Mouse (Mus musculus): ENCODE results near the gene Snx21. TPM values are rescaled to one million over a fixed set of nuclear protein-coding genes. Genes with fewer than 3 reads are reported as not detected.

Snx21 gene
- total RNA-seq, 2 experiments from 2014 or later = 40.5 to 42.9 TPM

- no peak for DNase-seq (ENCODE audit: low spot score in 2 of 2)
Observed at GRCm38 (mm10) chr2:164823969-164824368, 38.3 kb downstream of the Snx21 start.

GRCm38 (mm10) chr2:164825521-164825920 is 39.9 kb downstream of the Snx21 start:
- no peak for DNase-seq (ENCODE audit: low spot score in 2 of 2)

- DNase-seq (ENCODE audit: low spot score in 2 of 2) = no peak
Observed at GRCm38 (mm10) chr2:164827146-164827850, 41.7 kb downstream of the Snx21 start.

GRCm38 (mm10) chr2:164828437-164828836 is 42.8 kb downstream of the Snx21 start, which contains the start of gene Spata25:
Gene Spata25 (minus strand): TSS chr2:164828537.
- no peak for DNase-seq (ENCODE audit: low spot score in 2 of 2)

GRCm38 (mm10) chr2:164829090-164829489 is 43.5 kb downstream of the Snx21 start:
- no peak for DNase-seq (ENCODE audit: low spot score in 2 of 2)

- no peak for DNase-seq (ENCODE audit: low spot score in 2 of 2)
Observed at GRCm38 (mm10) chr2:164831029-164831428, 45.4 kb downstream of the Snx21 start.

- no peak for DNase-seq (ENCODE audit: low spot score in 2 of 2)
Observed at GRCm38 (mm10) chr2:164832032-164832747, 46.6 kb downstream of the Snx21 start.

- DNase-seq (ENCODE audit: low spot score in 2 of 2) = peak; percentile 32 to 70
Observed at GRCm38 (mm10) chr2:164832748-164833301, 47.2 kb downstream of the Snx21 start, which contains the start of gene Ctsa. Gene Ctsa (plus strand): TSS chr2:164832873.

- peak; percentile 70 to 80 for DNase-seq (ENCODE audit: low spot score in 2 of 2)
Observed at GRCm38 (mm10) chr2:164833314-164833959, 47.8 kb downstream of the Snx21 start, which contains the start of gene Neurl2. Gene Neurl2 (minus strand): TSS chr2:164833456.

GRCm38 (mm10) chr2:164834531-164834930 is 48.9 kb downstream of the Snx21 start:
- DNase-seq (ENCODE audit: low spot score in 2 of 2) = no peak

GRCm38 (mm10) chr2:164835164-164835563 is 49.5 kb downstream of the Snx21 start:
- no peak for DNase-seq (ENCODE audit: low spot score in 2 of 2)

Other genes starting within 250 kb of the Snx21 start
- 10 to 100 TPM in 1 of 2 experiments, 1 to 10 TPM in 1; 1.9 to 49.1 TPM for gene Wfdc2, start 223.4 kb upstream of the Snx21 start, total RNA-seq (2021)
- not detected for gene Spint3, start 212.4 kb upstream of the Snx21 start, total RNA-seq (2021)
- 1 to 10 TPM in 1 of 2 experiments, under 1 TPM in 1; 0.48 to 1.2 TPM for gene Wfdc6a, start 200.4 kb upstream of the Snx21 start, total RNA-seq (2021)
- not detected for gene Eppin, start 192.2 kb upstream of the Snx21 start, total RNA-seq (2021)
- not detected for gene Wfdc6b, start 172.3 kb upstream of the Snx21 start, total RNA-seq (2021)
- gene Wfdc8, start 172.2 kb upstream of the Snx21 start, total RNA-seq (2021) = under 1 TPM; 0.20 to 0.39 TPM
- not detected for gene Wfdc16, start 147.0 kb upstream of the Snx21 start, total RNA-seq (2021)
- gene Wfdc10, start 129.8 kb upstream of the Snx21 start, total RNA-seq (2021) = under 1 TPM in 1 of 2 experiments, not detected in 1; 0.76 TPM
- gene Wfdc9, start 129.2 kb upstream of the Snx21 start, total RNA-seq (2021) = not detected
- gene Wfdc11, start 111.7 kb upstream of the Snx21 start, total RNA-seq (2021) = not detected
- gene Wfdc13, start 100.7 kb upstream of the Snx21 start, total RNA-seq (2021) = not detected
- gene Spint4, start 87.3 kb upstream of the Snx21 start, total RNA-seq (2021) = not detected
- gene Spint5, start 70.5 kb upstream of the Snx21 start, total RNA-seq (2021) = not detected
- under 1 TPM; 0.90 to 0.92 TPM for gene Wfdc3, start 39.9 kb upstream of the Snx21 start, total RNA-seq (2021)
- 10 to 100 TPM; 50.1 to 54.2 TPM for gene Dnttip1, start 39.8 kb upstream of the Snx21 start, total RNA-seq (2021)
- gene Ube2c, start 15.9 kb upstream of the Snx21 start, total RNA-seq (2021) = 10 to 100 TPM; 48.4 to 64.6 TPM
- gene Tnnc2, start 5.9 kb upstream of the Snx21 start, total RNA-seq (2021) = 100 to 1,000 TPM in 1 of 2 experiments, 10 to 100 TPM in 1; 94.0 to 231 TPM
- 10 to 100 TPM; 30.1 to 31.3 TPM for gene Acot8, start 19.1 kb downstream of the Snx21 start, total RNA-seq (2021)
- gene Zswim3, start 19.3 kb downstream of the Snx21 start, total RNA-seq (2021) = 1 to 10 TPM; 3.8 to 4.5 TPM
- 10 to 100 TPM; 10.7 to 11.0 TPM for gene Zswim1, start 36.9 kb downstream of the Snx21 start, total RNA-seq (2021)
- 1 to 10 TPM in 1 of 2 experiments, under 1 TPM in 1; 0.76 to 1.7 TPM for gene Spata25, start 42.7 kb downstream of the Snx21 start, total RNA-seq (2021)
- 100 to 1,000 TPM; 140 to 158 TPM for gene Ctsa, start 47.0 kb downstream of the Snx21 start, total RNA-seq (2021)
- 1 to 10 TPM; 5.4 to 7.4 TPM for gene Neurl2, start 47.6 kb downstream of the Snx21 start, total RNA-seq (2021)
- 10 to 100 TPM; 25.7 to 28.9 TPM for gene Pltp, start 71.9 kb downstream of the Snx21 start, total RNA-seq (2021)
- 10 to 100 TPM; 78.8 to 80.7 TPM for gene Pcif1, start 93.5 kb downstream of the Snx21 start, total RNA-seq (2021)
- 10 to 100 TPM; 20.7 to 21.7 TPM for gene Zfp335, start 125.9 kb downstream of the Snx21 start, total RNA-seq (2021)
- 1 to 10 TPM; 3.4 to 5.7 TPM for gene Mmp9, start 155.0 kb downstream of the Snx21 start, total RNA-seq (2021)
- gene Slc12a5, start 175.0 kb downstream of the Snx21 start, total RNA-seq (2021) = 10 to 100 TPM; 12.7 to 14.0 TPM
- gene Ncoa5, start 249.0 kb downstream of the Snx21 start, total RNA-seq (2021) = 10 to 100 TPM; 43.7 to 50.1 TPM